19 mouse cellular contexts compared by ENCODE assay signal in genomic region chr3:127320311-127320710, GRCm38 (mm10).
"Had no signal": no experiment of that assay in that cellular context is flagged by ENCODE, and none has a peak within 500 bp of the region (broad histone marks: within the 10 kb centered on the region; RNA-seq: fewer than 3 reads in every experiment).

No protein-coding gene starts in this region.

- H3K4me3 ChIP-seq: left cerebral cortex, adult 2 months; liver, embryonic 13.5 days; midbrain, embryonic 12.5 days; midbrain, embryonic 15.5 days; neural tube, embryonic 12.5 days; neural tube, embryonic 15.5 days had no signal

- H3K4me1 ChIP-seq: midbrain, embryonic 12.5 days; midbrain, embryonic 15.5 days; neural tube, embryonic 12.5 days had no signal

- DNase-seq: kidney, postnatal 25 days; layer of hippocampus, postnatal 36 days; liver, embryonic 13.5 days; lung, adult 2 months; lung, postnatal 14 days; lung, postnatal 4 days; right cerebral cortex, adult 18-20 months; right cerebral cortex, postnatal 14 days; right cerebral cortex, postnatal 4 days; thymus, adult 2 months; thymus, postnatal 14 days; thymus, postnatal 4 days had no signal

- ATAC-seq: midbrain, embryonic 15.5 days had no signal

- H3K9me3 ChIP-seq: liver, embryonic 13.5 days; midbrain, embryonic 12.5 days; midbrain, embryonic 15.5 days; neural tube, embryonic 12.5 days; neural tube, embryonic 15.5 days had no signal

- H3K4me2 ChIP-seq: liver, embryonic 13.5 days; midbrain, embryonic 12.5 days; midbrain, embryonic 15.5 days; neural tube, embryonic 12.5 days; neural tube, embryonic 15.5 days had no signal

- H3K27me3 ChIP-seq: liver, embryonic 13.5 days; midbrain, embryonic 12.5 days; midbrain, embryonic 15.5 days; neural tube, embryonic 12.5 days; neural tube, embryonic 15.5 days had no signal

- H3K27ac ChIP-seq: kidney, postnatal 0 days; left cerebral cortex, adult 2 months; liver, embryonic 13.5 days; midbrain, embryonic 12.5 days; midbrain, embryonic 15.5 days; neural tube, embryonic 12.5 days; neural tube, embryonic 15.5 days; stomach, postnatal 0 days had no signal

- H3K36me3 ChIP-seq: liver, embryonic 13.5 days; midbrain, embryonic 12.5 days; midbrain, embryonic 15.5 days; neural tube, embryonic 12.5 days; neural tube, embryonic 15.5 days had no signal

- H3K9ac ChIP-seq: liver, embryonic 13.5 days; midbrain, embryonic 12.5 days; midbrain, embryonic 15.5 days; neural tube, embryonic 12.5 days; neural tube, embryonic 15.5 days had no signal
